Mouse (Mus musculus) cerebellum, adult 8-10 months (tissue): ENCODE data around the gene Rprd1b.

Experiments
- DNase-seq: peaks from one replicate; pipeline ENCODE4 v3.0.0; 2022

Rprd1b gene

DNA sequence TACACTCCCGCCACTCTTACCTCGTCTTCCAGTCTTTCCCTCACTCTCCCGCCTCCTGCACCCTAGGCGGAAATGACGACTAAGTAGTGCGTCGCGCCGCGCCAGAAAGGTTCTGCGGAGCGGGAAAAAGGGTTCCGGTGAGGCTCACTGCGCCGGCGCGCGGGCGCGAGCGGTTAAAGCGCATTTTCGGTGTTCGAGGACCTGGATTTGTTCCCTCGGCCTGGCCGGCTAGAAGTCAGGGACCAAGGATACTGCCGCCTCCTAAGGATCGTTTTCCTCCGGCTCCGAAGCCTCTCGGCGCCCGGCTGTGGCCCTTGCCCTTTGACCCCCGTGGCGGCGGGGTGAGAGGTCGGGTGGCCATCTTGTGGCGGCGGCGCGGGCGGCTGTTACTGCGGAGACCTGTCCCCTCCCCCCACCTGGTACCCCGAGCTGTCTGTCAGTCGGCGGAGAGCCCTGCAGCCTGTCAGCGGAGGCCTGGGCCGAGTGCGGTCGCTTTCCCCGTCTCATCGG is at the start of gene Rprd1b, which contains the start of gene Tti1:
Gene Rprd1b (plus strand): TSS at position 144 of the 510 bp plus-strand sequence.
Gene Tti1 (minus strand): TSS at position 80 of the 510 bp plus-strand sequence.
- peak; percentile 93 for DNase-seq

DNA sequence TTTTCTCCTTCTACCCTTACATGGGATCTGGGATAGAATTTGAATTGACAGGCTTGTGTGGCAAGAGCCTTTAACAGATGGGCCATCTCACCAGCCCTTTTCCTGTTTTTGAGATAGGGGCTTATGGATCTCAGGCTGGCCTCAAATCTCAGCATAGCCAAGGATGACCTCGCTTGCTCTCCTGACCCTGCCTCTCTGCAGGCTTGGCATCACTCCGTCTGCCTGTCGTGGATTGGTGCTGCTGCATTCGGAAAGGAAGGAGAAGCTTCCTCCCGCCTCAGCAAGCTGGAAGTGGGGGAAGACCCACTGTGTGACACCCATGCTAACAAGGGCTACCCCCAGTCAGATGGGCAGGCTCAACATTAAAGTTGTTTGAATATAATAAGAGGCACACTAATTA is 49.1 kb upstream of the Rprd1b start:
- DNase-seq = no peak

DNA sequence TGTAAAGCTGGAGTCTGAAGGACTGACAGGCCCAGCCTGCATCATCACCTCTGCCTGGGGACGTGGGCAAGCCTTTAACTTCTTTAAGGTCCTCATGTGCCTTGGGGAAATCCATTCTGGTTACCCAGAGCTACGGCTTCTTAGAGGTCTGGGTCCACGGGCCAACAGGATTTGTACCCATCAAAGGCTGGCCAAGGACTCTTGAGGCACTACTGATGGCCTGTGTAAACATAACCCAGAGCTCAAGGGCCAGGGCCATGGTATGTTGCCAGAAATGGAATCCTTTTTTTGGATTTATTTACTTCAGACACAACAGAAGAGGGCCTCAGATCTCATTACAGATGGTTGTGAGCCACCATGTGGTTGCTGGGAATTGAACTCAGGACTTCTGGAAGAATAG is 45.6 kb upstream of the Rprd1b start:
- DNase-seq = no peak

DNA sequence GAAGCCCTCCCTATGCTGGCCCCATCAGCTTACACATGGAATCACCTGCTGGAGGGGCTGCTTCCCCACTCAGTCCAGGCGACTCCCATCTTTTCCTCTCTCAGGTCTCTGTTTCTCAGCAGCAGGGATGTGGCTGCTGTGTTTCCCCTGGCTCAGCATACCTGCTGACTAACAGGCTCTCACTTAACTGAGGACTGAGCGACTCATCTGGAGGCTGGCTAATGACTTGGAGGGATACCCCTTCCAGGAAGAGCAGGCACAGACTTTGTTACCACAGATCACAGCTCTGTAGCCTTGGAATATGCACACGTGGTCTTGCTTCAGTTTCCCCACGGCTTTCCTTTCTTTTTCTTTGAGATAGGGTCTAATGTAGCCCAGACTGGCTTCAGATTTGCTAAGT is 45.0 kb upstream of the Rprd1b start:
- no peak for DNase-seq

DNA sequence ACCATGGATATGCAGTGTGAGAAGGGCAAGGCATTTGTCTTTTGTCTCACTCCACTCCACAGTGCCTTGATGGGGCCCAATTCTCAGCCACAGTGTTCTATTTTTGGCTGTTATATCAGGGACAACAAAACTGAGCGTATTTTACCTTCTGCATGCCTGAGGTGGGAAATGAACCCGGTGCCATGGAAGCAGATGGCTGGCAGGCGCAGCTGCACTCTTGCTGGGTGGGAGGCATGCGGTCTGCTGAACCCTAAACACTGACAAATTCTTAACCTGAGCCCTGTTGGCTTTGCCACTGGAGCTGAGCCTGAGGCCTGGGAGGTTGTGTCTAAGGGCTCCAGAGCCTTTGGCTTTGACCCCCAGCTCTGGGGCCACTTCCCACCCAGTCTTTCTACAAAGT is 42.7 kb upstream of the Rprd1b start:
- peak; percentile 20 for DNase-seq

DNA sequence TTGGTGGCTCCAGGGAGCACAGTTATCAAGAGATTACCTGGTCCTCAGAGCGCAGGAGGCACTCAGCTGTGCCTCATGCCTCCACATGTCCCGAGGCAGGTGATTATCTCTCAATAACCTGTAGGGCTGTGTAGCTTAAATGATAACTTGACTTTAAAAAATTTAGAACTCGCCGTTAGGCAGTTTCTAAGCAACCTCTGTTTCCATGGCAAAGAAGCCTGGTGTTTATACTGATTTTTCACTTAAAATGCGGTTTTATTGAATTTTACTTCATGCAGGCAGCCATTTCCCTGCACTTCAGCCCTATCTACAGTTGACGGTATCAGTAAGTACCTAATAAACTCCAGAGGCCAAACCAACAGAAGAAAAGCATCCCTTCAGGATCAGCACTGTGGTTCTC is 42.1 kb upstream of the Rprd1b start:
- no peak for DNase-seq

DNA sequence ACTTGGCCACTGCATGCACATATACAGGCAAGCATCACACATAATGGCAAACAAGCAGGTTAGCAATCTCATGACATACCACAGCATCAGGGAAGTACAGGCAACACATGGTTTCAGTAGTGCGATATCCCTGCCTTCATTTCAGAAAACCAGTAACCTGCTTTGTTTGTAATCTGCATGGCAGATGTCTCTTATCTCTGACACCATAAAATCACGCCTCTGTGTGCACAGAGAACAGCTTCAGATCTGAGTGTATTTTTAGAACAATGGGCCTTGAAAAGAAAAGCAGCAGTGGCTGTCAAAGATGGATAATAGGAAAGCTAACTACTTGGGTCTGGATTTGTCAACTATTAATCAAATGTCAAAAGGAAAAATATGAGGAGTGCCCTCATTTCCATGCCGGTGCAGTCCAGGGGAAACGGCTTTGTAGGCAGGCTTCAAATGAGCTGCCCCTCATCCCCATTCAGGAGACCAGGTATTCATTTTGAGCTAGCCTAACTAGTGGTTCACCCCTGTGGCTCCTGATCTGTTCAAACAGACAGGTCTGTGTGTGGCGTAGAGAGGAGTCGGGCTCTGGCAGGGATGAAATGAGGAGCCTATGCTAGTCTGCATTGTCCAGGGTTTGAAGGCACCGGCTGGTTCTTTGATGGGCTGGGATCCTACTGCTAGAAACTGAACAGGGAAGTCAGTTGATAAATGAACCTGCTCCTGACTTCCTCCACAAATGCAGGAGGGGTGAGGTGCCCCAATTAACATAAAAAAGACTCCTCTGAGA is 39.7 kb upstream of the Rprd1b start:
- DNase-seq = no peak

DNA sequence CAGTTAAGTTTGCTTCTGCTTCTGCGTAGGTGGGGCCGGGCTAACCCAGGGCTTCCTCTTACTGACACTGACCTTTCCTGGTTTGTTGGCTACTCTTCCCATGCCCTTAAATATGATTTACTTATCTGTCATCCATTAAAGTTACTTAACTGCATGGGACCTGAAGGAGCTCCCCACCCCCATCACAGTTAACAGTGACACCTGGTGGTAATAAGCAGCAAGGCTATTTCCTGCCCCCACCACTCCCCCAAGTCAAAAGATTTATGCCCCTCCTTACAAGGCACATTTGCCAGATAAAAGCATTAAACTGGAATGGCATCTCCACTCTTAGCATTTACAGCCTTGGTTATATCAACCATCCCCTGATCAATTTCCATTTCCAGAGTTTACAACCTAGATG is 38.4 kb upstream of the Rprd1b start:
- DNase-seq = no peak

DNA sequence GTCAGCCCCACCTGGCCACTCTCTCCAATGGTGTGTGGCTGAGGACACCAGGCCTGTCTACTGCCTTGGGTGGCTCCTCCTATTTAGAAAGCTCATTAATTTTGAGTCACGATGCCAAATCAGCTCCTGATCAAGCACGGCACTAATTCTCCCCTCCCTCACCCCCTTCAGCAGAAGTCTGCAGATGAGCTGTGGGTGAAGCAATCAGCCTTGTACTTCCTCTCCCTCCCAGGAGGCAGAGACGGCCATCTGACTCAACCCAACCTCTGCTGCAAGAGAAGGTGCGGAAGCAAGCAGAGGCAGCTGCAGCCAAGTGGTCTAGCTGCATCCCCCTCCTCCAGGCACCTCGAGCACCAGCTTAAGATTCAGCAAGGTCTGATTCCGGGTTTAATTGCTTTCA is 37.3 kb upstream of the Rprd1b start:
- DNase-seq = no peak

DNA sequence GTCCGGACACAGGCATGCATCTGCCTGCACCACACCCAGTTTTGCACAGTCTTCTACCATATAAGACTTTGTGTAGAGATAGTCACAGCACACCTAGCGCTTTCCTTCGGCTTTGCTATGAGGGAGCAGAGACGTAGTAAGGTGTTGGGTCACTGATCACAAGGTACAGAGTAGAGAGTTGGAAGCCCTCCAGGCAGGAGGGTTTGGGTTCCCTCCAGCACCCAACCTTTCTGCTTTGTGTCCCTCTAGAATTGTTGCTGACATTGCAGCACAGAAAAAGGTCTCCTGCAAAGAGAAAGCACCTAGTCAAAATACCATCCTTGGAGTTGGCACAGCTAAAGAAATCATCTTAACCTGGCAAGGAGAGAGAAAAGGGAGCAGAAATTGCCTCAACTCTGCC is 35.8 kb upstream of the Rprd1b start:
- DNase-seq = no peak

DNA sequence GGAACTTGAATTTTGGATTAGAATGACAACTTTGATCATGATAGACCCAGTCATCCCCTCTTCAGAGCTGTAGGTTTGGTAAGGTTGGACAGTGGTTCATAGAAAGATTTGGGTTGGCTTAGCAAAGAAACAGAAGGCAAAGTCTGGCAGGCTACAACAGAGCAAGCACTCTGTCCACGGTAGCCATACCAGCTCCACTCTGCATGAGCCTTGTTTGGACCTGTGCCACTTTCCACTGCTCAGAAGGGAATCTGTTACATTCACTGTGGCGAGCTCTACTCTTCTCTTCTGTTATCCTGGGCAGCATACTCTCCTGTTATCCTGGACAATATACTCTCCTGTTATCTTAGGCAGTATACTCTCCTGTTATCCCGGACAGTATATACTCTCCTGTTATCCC is 29.5 kb upstream of the Rprd1b start:
- peak; percentile 62 for DNase-seq

DNA sequence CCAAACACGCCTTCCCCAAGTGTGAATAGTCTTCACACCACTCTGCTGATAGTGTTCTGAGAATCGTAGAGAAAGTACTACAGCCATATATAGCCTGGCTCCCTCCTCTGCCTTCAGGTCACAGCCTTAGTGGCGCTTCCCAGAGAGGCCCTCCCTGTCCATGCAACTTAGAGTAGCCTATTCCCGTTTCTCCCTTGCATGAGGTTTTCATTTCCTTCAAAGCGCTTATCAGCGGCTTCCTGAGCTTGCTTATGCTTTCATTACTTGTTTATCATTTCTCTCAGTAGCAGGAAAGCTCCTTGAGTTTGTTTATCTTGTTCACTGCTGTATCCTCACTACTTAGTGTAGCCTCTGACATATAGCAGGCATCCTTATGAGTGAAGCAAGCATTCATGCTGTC is 23.7 kb upstream of the Rprd1b start:
- DNase-seq = no peak

DNA sequence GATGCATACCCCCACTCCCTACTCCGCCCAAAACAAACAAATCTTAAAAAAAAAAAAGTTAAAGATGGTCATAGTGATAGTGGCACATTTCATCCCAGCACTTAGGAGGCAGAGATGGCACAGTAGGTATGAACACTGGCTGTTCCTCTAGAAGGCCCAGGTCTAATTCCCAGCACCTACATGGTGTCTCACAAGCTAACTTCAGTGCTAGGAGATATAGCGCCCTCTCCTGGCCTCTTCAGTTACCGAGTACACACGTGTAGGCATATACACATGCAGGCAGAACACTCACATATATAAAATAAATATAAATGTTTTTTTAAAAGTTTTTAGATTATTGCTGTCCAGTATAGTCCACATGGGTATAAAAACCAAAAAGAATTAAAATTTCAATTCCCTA is 22.7 kb upstream of the Rprd1b start:
- no peak for DNase-seq

DNA sequence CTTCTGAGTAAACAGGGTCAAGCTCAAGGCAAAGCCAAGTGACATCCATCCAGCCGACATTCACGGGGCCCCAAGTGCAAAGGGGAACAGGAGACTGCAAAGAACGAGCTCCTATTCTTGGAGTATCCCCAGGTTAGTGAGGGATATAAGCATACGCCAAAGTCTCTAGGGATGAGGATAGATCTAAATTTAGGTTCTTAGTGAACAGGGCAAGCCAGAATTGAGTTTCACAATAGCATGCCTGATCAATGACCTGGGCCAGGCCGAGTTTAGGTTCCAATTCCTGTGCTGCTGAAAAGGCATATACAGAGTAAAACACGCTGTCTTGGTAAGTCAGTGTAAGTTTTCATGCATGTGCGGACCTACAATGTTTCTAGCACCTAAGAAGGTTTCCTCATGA is 18.9 kb upstream of the Rprd1b start:
- no peak for DNase-seq

DNA sequence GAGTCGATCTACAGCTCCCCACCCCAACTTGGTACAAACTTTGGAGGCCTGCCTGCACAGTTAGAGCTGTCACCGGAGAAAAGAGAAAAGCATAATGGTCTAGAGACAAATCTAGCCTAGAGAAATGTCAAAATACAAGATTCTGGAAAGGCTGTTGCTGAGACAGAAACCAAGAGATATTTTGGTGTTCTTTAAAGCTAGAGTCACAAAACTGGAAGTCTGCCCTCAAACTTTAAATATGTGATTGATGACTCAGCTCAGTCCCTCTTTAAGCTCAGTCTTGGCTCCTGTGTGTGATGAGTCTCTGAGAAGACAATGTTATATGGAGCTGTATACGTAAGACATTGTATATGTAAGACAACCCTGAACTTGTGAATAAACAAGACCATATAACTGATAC is 15.7 kb upstream of the Rprd1b start:
- no peak for DNase-seq

DNA sequence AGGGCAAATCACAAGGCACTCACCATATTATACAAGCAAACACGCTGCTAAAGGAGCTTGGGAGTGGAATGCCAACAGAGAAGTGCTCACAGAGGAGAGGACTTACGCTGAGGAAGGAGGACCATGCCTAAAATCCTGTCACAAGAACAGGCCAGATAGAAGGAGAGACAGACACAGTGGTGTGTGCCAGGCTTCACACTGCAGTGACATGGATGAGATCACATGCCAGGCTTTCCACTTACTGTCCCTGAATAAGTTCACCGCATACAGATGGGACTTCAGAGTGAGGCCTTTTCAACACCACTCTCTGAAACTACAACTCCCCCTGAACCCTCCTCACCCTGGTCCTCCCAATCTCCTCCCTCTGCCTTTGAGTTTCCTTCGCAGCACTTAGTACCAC is 11.0 kb upstream of the Rprd1b start:
- no peak for DNase-seq

DNA sequence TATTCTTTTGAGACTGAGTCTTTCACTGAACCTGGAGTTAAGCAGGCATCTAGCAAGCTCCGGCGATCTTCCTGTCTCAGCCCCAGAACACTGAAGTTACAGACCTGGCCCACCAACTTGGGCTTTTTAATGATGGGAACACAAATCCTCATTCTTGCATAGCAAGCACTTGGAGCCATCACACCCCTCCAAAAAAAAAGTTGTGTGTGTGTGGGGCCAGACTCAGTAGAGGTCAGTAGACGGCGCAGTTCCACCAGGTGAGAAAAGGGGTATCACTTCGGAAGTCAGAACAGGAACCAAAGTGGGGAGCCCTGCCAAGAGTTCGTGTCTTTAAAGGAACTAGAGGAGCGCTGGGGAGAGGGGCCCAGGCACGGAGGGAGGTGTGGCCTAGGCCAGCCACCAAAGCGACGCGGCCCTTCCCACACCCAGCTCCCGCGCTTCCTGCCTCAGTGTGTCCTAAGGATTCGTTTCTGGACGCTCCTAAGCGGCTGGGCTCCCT is 393 bp upstream of the Rprd1b start:
- DNase-seq = no peak

DNA sequence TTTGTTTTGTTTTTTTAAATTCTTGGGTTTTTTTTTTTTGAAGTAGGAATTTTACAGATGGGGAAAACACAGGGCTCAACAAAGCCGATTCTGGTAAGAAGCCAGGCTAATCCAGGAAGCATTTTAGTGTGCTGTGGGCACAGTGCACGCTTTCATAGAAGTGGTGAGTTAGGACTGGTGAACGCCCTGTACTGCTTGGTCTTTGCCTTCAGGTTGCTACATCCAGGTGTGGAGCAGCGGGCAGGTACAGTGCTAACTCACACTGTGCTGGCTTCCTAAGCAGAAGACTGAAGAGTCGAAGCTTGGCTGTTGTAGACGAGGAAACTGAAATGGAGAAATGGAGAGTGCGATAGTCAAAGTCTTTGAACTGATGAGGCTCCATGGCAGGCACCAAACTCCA is 1.7 kb downstream of the Rprd1b start:
- no peak for DNase-seq

DNA sequence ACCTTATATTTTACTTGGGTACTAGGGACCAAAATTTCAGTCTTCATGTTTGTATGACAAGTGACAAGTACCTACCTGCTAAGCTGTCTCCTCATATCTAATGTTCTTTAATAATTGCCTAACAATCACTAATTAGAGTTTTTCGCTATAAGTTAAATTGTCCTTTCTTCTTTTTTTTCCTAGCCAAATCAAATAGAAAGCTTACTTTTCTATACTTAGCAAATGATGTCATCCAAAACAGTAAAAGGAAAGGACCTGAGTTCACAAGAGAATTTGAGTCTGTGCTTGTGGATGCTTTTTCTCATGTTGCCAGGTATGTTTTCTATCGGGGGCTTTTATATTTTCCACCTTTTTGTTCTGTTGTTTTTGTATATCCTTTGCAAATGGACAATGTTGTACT is 7.5 kb downstream of the Rprd1b start:
- DNase-seq = no peak

DNA sequence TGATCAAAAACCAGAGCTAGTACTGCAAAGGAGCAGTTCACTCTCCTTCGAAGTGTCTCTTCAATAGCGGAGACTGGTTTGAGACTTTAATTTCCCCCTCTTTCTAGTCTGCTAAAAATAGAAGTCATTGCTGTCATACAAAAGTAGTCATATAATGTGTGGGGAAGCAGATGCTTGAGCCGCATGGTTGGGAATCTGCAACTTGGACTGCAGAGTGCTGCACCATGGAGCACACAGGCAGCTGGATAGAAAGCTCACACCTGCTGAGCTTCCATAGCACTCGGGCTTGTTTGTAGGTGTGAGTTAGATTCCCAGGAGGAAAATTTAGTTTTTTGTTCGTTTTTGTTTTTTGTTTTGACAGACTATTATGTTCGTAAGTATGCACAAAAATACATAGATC is 8.1 kb downstream of the Rprd1b start:
- DNase-seq = no peak

DNA sequence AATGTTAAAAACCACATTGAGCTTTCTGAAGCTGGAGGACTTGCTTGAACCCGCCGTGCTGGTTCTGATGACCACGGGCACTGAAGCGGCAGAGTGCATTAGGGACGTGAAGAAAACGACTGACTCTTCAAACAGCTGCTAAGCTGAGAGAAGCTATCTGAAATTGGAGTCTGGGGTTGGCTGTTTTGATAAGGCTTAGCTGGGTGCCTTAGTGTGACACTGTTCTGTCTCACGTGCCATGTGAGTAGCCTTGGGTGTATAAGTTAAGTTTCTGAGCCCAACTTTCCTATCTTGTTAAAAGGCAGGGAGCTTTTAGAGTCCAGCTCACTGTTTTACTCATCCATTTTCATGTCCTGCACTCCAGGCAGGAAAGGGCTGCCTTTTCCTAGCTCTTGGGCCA is 8.7 kb downstream of the Rprd1b start:
- no peak for DNase-seq

DNA sequence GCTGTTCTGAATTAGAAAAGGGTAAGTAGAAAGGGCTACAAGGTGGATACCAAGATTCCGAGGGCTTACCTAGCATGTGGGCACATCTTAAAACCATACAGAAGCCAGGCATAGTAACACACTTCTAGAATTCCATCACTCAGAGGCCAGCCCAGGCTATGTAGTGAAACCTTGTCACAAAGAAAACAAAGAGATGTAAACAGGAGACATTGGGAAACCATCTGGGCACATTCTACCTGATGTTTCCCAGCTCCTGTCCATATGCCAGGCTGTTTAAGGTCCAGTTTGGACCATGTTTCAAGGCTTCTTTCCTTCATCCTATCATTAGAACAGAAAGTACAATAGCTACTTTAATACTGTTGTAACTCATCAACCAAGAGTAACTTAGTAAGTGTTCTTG is 9.3 kb downstream of the Rprd1b start:
- DNase-seq = no peak

DNA sequence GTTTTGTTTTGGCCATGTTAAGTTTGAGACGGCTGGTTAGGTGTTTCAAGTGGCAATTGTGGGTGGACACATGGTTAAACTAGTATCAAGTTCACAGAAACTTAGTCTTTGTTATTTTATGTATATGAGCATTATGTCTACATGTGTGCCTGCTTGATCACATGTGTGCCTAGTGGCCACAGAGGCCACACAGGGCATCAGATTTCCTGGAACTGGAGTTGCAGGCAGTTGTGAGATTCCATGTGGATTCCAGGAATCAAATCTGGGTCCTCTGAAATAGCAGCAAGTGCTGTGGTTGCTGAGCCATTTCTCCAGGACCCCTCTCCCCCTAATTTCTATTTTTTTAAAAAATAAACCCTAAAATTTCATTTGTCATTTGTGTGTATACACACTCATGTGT is 11.4 kb downstream of the Rprd1b start:
- DNase-seq = no peak

DNA sequence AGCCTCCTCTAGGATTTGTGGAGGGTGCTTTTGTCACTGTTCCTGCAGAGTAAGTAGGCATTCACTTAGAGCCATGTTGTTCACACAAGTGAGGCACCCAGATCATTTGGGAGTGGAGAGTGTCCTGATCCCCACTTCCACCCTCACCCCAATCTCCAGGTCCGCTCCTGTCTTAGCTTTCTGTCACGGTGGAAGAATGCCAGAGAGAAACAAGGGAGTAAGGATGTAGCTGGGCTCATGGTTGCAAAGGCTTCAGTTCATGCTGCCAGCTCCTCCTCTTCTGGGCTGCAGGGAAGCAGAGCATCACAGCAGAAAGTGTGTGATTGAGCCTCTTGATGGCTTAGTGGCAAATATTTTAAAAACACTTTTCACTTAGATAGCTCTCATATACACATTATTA is 12.1 kb downstream of the Rprd1b start:
- no peak for DNase-seq

DNA sequence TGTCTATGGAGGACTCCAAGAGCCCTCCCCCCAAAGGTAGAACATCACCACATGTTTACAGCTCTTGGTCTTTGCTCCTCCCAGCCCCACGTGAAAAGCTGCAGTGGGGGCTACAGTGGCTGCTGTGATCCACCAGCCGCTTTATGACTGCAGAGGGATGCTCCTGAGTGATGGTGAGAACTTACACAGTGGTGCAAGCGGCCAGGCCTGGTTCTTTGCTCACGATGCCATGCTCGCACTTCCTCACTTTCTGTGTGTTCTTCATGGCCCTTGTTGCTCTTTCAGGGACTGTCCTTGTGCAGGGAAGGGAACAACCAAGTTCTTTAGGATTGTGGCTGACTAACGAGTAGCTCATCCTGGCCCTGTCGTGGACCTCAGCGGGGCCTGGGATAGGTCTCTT is 15.2 kb downstream of the Rprd1b start:
- no peak for DNase-seq
